Mouse (Mus musculus) mature B cell (primary cell): ENCODE results near the gene Morn3.

Source experiments
- in situ Hi-C: fragments of 300-500 bp; cut with MboI; formaldehyde crosslinking; loops from 2 replicates; pipeline ENCODE4 v1.14.3; 2019

The Morn3 gene

GRCm38 (mm10) chr5:123024965-123025573 is 21.7 kb downstream of the Morn3 start:
- in situ Hi-C loops: no loop called here

GRCm38 (mm10) chr5:123024312-123024711 is 22.5 kb downstream of the Morn3 start:
- in situ Hi-C loops: no loop called here

- in situ Hi-C loops: no loop called here
These were observed 23.8 kb downstream of the Morn3 start for GRCm38 (mm10) chr5:123023049-123023448.

GRCm38 (mm10) chr5:123021438-123021837 is 25.4 kb downstream of the Morn3 start:
- in situ Hi-C loops: no loop called here

GRCm38 (mm10) chr5:123020426-123020825 is 26.4 kb downstream of the Morn3 start:
- in situ Hi-C loops: no loop called here

- in situ Hi-C loops: no loop called here
These were observed 27.3 kb downstream of the Morn3 start for GRCm38 (mm10) chr5:123019336-123020016.

- in situ Hi-C loops: no loop called here
These were observed 29.3 kb downstream of the Morn3 start for GRCm38 (mm10) chr5:123017504-123017903.

- in situ Hi-C loops: no loop called here
These were observed 30.9 kb downstream of the Morn3 start for GRCm38 (mm10) chr5:123015915-123016314.

GRCm38 (mm10) chr5:123014753-123015701 is 31.8 kb downstream of the Morn3 start, which contains the start of gene Orai1:
Orai1 (plus strand) TSS chr5:123015074.
- in situ Hi-C loops: loop anchor here (5.0 kb wide), 1 partner anchor 48 kb away; no protein-coding TSS in a partner anchor

- in situ Hi-C loops: loop anchor here (5.0 kb wide), 1 partner anchor 46 kb away; no protein-coding TSS in a partner anchor
These were observed 33.1 kb downstream of the Morn3 start for GRCm38 (mm10) chr5:123013599-123014315.

- in situ Hi-C loops: loop anchor here (5.0 kb wide), 1 partner anchor 44 kb away; no protein-coding TSS in a partner anchor
These were observed 35.1 kb downstream of the Morn3 start for GRCm38 (mm10) chr5:123011705-123012104.

GRCm38 (mm10) chr5:123010806-123011205 is 36.0 kb downstream of the Morn3 start:
- in situ Hi-C loops: loop anchor here (5.0 kb wide), 1 partner anchor 44 kb away; no protein-coding TSS in a partner anchor

- in situ Hi-C loops: loop anchor here (5.0 kb wide), 1 partner anchor 43 kb away; no protein-coding TSS in a partner anchor
These were observed 36.9 kb downstream of the Morn3 start for GRCm38 (mm10) chr5:123009873-123010272.

GRCm38 (mm10) chr5:123008877-123009493 is 37.8 kb downstream of the Morn3 start:
- in situ Hi-C loops: no loop called here

- in situ Hi-C loops: no loop called here
These were observed 40.9 kb downstream of the Morn3 start for GRCm38 (mm10) chr5:123005716-123006592.

- in situ Hi-C loops: no loop called here
These were observed 45.9 kb downstream of the Morn3 start for GRCm38 (mm10) chr5:123000901-123001300.

- in situ Hi-C loops: no loop called here
These were observed 49.3 kb downstream of the Morn3 start for GRCm38 (mm10) chr5:122997205-122998204.

- in situ Hi-C loops: no loop called here
These were observed 51.9 kb downstream of the Morn3 start for GRCm38 (mm10) chr5:122994910-122995309.
